ENCODE assay signal across 8 mouse cellular contexts in the genomic region with DNA sequence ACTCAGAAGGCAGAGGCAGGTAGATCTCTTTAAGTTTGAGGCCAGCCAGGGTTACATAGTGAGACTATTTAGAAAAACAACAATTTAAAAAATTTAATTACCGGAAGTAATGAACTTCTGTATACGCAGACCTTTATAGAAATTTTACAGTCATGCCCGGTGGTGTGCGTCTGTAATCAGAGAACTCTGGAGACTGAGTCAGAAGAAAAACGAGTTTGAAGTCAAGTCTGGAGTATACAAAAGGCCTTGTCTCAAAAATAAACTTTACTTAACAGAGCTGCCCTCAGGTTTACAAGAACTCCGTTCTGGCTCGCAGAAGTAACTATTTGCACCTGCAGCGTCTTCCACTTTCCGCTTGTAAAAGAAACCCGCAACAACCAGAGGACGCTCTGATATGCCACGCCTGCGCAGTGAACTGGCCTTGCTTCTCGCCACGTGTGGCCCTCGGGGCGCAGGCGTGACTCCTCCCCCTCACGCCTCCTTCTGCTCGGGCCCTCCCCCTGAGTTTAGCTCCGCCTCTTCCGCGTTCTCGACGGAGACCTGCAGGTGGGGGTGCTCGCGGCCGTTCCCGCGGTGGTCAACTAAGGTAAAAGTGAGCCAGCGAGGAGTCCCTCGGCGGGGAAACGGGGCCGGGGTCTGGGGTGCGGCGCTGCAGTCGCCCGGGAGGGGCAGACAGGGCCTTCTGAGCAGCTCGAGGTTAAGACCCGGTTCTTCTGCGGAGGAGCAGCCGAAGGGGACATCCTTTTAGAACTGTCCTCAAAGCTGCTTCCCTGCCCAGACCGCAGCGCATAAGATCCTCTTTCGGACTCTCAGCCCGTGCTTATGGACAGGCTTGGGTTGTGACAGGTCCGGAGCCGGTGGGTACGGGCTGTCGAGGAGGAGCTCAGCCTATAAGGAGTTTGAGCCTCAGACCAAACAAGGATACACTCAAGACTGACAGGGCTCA. TPM values are rescaled to one million over a fixed set of nuclear protein-coding genes. Genes with fewer than 3 reads are reported as not detected.
A peak's percentile ranks its signal among the peaks of the same experiment; 100 is the strongest.
DNase-seq lines count a peak whose midpoint lies in the region; ATAC-seq lines count a peak whose summit lies in the region.

A gene (plus strand): TSS at position 503 of the 946 bp plus-strand sequence.

- peak within 1 kb of the TSS; percentile 97 for H3K4me3 ChIP-seq in megakaryocyte, embryonic 14.5 days (replicated peaks)

- H3K36me3 ChIP-seq in megakaryocyte, embryonic 14.5 days (replicated peaks; ENCODE audit: low read length), result peaks cover 76% of the 10 kb centered on the region

- peaks cover 81% of the 10 kb centered on the region for H3K4me1 ChIP-seq in megakaryocyte, embryonic 14.5 days

- no peaks in the 10 kb centered on the region for H3K27me3 ChIP-seq in megakaryocyte, embryonic 14.5 days (replicated peaks)

- ATAC-seq in common myeloid progenitor, adult 5-6 weeks (replicated peaks; ENCODE audit: low read depth, poor library complexity, severe bottlenecking), result peak; percentile 94

- no peaks in the 10 kb centered on the region for H3K9me3 ChIP-seq in megakaryocyte, embryonic 14.5 days

- DNase-seq in ZHBTc4 (ENCODE audit: low read depth, low spot score), result peak; percentile 98
- DNase-seq in gastrocnemius, adult 8-10 months (ENCODE audit: low spot score in 2 of 2), result peak; percentile 86 to 92
- peak; percentile 77 for DNase-seq in hindlimb bud, embryonic 11.5 days (ENCODE audit: extremely low spot score, low read depth, low spot score)
- DNase-seq in left cerebral cortex, adult 8-10 months (ENCODE audit: low spot score in 2 of 2), result peak; percentile 72 to 91
- DNase-seq in right cerebral cortex, postnatal 10 days (ENCODE audit: low spot score in 2 of 2), result peak; percentile 95
- peak; percentile 91 for DNase-seq in urinary bladder, postnatal 25 days (ENCODE audit: low spot score)

RNA-seq across cellular contexts. Expression of the gene that starts here (rescaled TPM):
- 31.7 and 68.4 TPM in 2 replicates for total RNA-seq in common myeloid progenitor, adult 5-6 weeks (2017)
- total RNA-seq in gastrocnemius, adult 8-10 months (2022), result 10 to 100 TPM; 25.5 to 37.8 (median 27.8) TPM
- total RNA-seq in left cerebral cortex, adult 8-10 months (2022), result 10 to 100 TPM; 34.9 to 45.5 (median 39.6) TPM
- polyA plus RNA-seq in megakaryocyte, embryonic 14.5 days (2012; ENCODE audit: insufficient read depth, low replicate concordance), result 293 and 361 TPM in 2 replicates

Comparison
In these comparisons a context has a peak if more than half of its experiments do, and no peak if none do; other contexts are left out.
1. Peak in every context shown above with its lines: DNase-seq, ATAC-seq and H3K4me3 ChIP-seq.